Comparison of ENCODE assay signal across 7 mouse cellular contexts in the genomic region with DNA sequence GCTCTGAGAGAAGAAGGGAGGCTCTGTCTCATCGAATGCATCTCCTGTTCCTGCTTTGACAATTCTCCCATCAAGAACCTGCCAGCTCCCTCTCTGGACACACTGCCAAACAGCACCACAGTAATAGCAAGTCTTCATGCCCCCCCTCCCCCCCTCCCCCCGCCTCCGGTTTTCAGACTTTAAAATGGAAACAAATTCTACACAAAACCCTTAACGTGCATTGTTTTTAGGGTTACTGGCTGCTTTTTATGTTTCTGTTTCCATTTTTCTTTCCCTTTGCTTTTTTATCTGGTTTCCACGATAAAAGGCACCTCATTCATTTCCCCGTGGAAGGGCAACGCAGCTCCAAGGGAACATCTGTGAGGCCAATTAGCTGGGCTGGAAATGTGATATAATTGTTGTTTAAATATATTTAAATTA.
DNase-seq lines count a peak whose midpoint lies in the region; ATAC-seq lines count a peak whose summit lies in the region.

No protein-coding gene starts in this region.

- 3% methylated on average over 7 of the region's 7 CpGs for WGBS in embryonic facial prominence, embryonic 14.5 days
- WGBS in neural tube, embryonic 13.5 days, result 3% methylated on average over 7 of the region's 7 CpGs

- peak overlapping the region; percentile 61 for H3K4me2 ChIP-seq in embryonic facial prominence, embryonic 14.5 days (ENCODE audit: low read depth, low read length)
- peak overlapping the region; percentile 49 for H3K4me2 ChIP-seq in neural tube, embryonic 13.5 days

- DNase-seq in layer of hippocampus, adult 9-11 months, result peak; percentile 29
- no peak for DNase-seq in layer of hippocampus, adult 8-10 months (ENCODE audit: low spot score in 2 of 2)
- DNase-seq in embryonic facial prominence, embryonic 14.5 days (ENCODE audit: low spot score), result peak; percentile 76
- DNase-seq in left cerebral cortex, postnatal 10 days (ENCODE audit: extremely low spot score in 1 of 2, low spot score in 2 of 2), result peak; percentile 21 to 35
- no peak for DNase-seq in thymus, postnatal 14 days
- no peak for DNase-seq in kidney, adult 8-10 months

- peak overlapping the region; percentile 35 for H3K4me3 ChIP-seq in embryonic facial prominence, embryonic 14.5 days (ENCODE audit: low read depth, low read length)
- peak overlapping the region; percentile 34 for H3K4me3 ChIP-seq in neural tube, embryonic 13.5 days

- no peaks in the 10 kb centered on the region for H3K9me3 ChIP-seq in embryonic facial prominence, embryonic 14.5 days (ENCODE audit: control insufficient read depth, low read length)
- no peaks in the 10 kb centered on the region for H3K9me3 ChIP-seq in neural tube, embryonic 13.5 days

- no peak overlapping the region for H3K27ac ChIP-seq in embryonic facial prominence, embryonic 14.5 days (replicated peaks; ENCODE audit: low read depth, low read length)
- peak overlapping the region; percentile 47; the same call in 1 of the 2 replicates for H3K27ac ChIP-seq in neural tube, embryonic 13.5 days (replicated peaks)

- peaks cover 8% of the 10 kb centered on the region for H3K4me1 ChIP-seq in embryonic facial prominence, embryonic 14.5 days (ENCODE audit: control insufficient read depth, insufficient read depth, low read length)
- peaks cover 21% of the 10 kb centered on the region for H3K4me1 ChIP-seq in neural tube, embryonic 13.5 days (replicated peaks)

- no peaks in the 10 kb centered on the region for H3K36me3 ChIP-seq in embryonic facial prominence, embryonic 14.5 days (ENCODE audit: control insufficient read depth, insufficient read depth, low read length)
- H3K36me3 ChIP-seq in neural tube, embryonic 13.5 days, result no peaks in the 10 kb centered on the region

- no peaks in the 10 kb centered on the region for H3K27me3 ChIP-seq in embryonic facial prominence, embryonic 14.5 days (replicated peaks; ENCODE audit: control insufficient read depth, insufficient read depth, low read length)
- no peaks in the 10 kb centered on the region for H3K27me3 ChIP-seq in neural tube, embryonic 13.5 days

- no peak overlapping the region for H3K9ac ChIP-seq in embryonic facial prominence, embryonic 14.5 days (ENCODE audit: low read depth, low read length)
- peak overlapping the region; percentile 50; the same call in 1 of the 2 replicates for H3K9ac ChIP-seq in neural tube, embryonic 13.5 days

- intact Hi-C loops in left cerebral cortex, postnatal 10 days (cut with DNase I), result no loop called here

- no peak for ATAC-seq in embryonic facial prominence, embryonic 14.5 days (ENCODE audit: low read depth)
- ATAC-seq in neural tube, embryonic 13.5 days (ENCODE audit: low read depth), result peak; percentile 83

Comparison
In these comparisons a context has a peak if more than half of its experiments do, and no peak if none do; other contexts are left out.
1. DNase-seq: peak in layer of hippocampus, adult 9-11 months (single experiment), embryonic facial prominence, embryonic 14.5 days (single experiment) and left cerebral cortex, postnatal 10 days (2 of 2); none in layer of hippocampus, adult 8-10 months (0 of 2), thymus, postnatal 14 days (single experiment) and kidney, adult 8-10 months (0 of 2).